Mouse (Mus musculus) urinary bladder, postnatal 14 days (tissue): ENCODE results near the gene Vps13d.
A peak's percentile ranks its signal among the peaks of the same experiment; 100 is the strongest.

Experiments used
- DNase-seq: peaks from one replicate; pipeline ENCODE4 v3.0.0; 2021; ENCODE audit warnings: low spot score

Vps13d gene

GRCm38 (mm10) chr4:145194559-145195162 lies at the start of gene Vps13d:
Vps13d (minus strand) TSS chr4:145195005.
- peak; percentile 92 for DNase-seq

- DNase-seq, result no peak
Observed at GRCm38 (mm10) chr4:145242719-145243350, 48.0 kb upstream of the Vps13d start.

GRCm38 (mm10) chr4:145240723-145241231 lies 46.0 kb upstream of the Vps13d start:
- no peak for DNase-seq

GRCm38 (mm10) chr4:145239049-145239830 lies 44.4 kb upstream of the Vps13d start:
- peak; percentile 69 for DNase-seq

GRCm38 (mm10) chr4:145236027-145236426 lies 41.2 kb upstream of the Vps13d start:
- no peak for DNase-seq

- DNase-seq, result peak; percentile 27
Observed at GRCm38 (mm10) chr4:145233487-145234228, 38.9 kb upstream of the Vps13d start.

- DNase-seq, result no peak
Observed at GRCm38 (mm10) chr4:145231732-145232131, 36.9 kb upstream of the Vps13d start.

GRCm38 (mm10) chr4:145230647-145231046 lies 35.8 kb upstream of the Vps13d start:
- no peak for DNase-seq

GRCm38 (mm10) chr4:145229524-145230163 lies 34.8 kb upstream of the Vps13d start:
- DNase-seq, result no peak

- DNase-seq, result no peak
Observed at GRCm38 (mm10) chr4:145229051-145229450, 34.2 kb upstream of the Vps13d start.

- DNase-seq, result no peak
Observed at GRCm38 (mm10) chr4:145224613-145225012, 29.8 kb upstream of the Vps13d start.

- DNase-seq, result no peak
Observed at GRCm38 (mm10) chr4:145222064-145222463, 27.3 kb upstream of the Vps13d start.

GRCm38 (mm10) chr4:145221379-145221778 lies 26.6 kb upstream of the Vps13d start:
- DNase-seq, result no peak

- DNase-seq, result no peak
Observed at GRCm38 (mm10) chr4:145220001-145220400, 25.2 kb upstream of the Vps13d start.

- peak; percentile 43 for DNase-seq
Observed at GRCm38 (mm10) chr4:145219240-145219985, 24.6 kb upstream of the Vps13d start.

GRCm38 (mm10) chr4:145217837-145218236 lies 23.0 kb upstream of the Vps13d start:
- DNase-seq, result no peak

GRCm38 (mm10) chr4:145217046-145217445 lies 22.2 kb upstream of the Vps13d start:
- no peak for DNase-seq

GRCm38 (mm10) chr4:145215396-145215795 lies 20.6 kb upstream of the Vps13d start:
- no peak for DNase-seq

GRCm38 (mm10) chr4:145214786-145215174 lies 20.0 kb upstream of the Vps13d start:
- DNase-seq, result no peak

- peak; percentile 94 for DNase-seq
Observed at GRCm38 (mm10) chr4:145213999-145214785, 19.4 kb upstream of the Vps13d start.
